Mouse (Mus musculus) frontal cortex, postnatal 10 days (tissue): ENCODE measurements at regions not wholly inside any gene's neighbourhood (a gene's known extent, or its start where the extent isn't known, plus 50 kb on each side); places are given as distances from the start of the nearest gene placed in this dataset.

Experiments used
- DNase-seq, 2 experiments: peaks; one replicate each; pipeline ENCODE4 v3.0.0; 2022; ENCODE audit warnings: low spot score in 2 of 2, mixed read lengths in 1 of 2

GRCm38 (mm10) chr2:128301709-128302108 is 175.9 kb downstream of the Bcl2l11 start:
- no peak for DNase-seq

- no peak for DNase-seq
These were observed 178.3 kb downstream of the Bcl2l11 start for GRCm38 (mm10) chr2:128304063-128304712.

GRCm38 (mm10) chr2:128306693-128307092 is 180.9 kb downstream of the Bcl2l11 start:
- no peak for DNase-seq

GRCm38 (mm10) chr2:128309541-128310030 is 183.7 kb downstream of the Bcl2l11 start:
- DNase-seq = no peak

- peak; percentile 60 to 76 for DNase-seq
These were observed 184.2 kb downstream of the Bcl2l11 start for GRCm38 (mm10) chr2:128310081-128310480.

- peak in 1 of 2 experiments; percentile 53 for DNase-seq
These were observed 186.3 kb downstream of the Bcl2l11 start for GRCm38 (mm10) chr2:128312084-128312594.

GRCm38 (mm10) chr2:128312659-128313581 is 187.1 kb downstream of the Bcl2l11 start:
- DNase-seq = no peak

GRCm38 (mm10) chr2:128313582-128313918 is 187.7 kb downstream of the Bcl2l11 start:
- no peak for DNase-seq

GRCm38 (mm10) chr2:128313948-128314347 is 188.1 kb downstream of the Bcl2l11 start:
- DNase-seq = no peak

- DNase-seq = no peak
These were observed 190.7 kb downstream of the Bcl2l11 start for GRCm38 (mm10) chr2:128316516-128316915.

- no peak for DNase-seq
These were observed 192.4 kb downstream of the Bcl2l11 start for GRCm38 (mm10) chr2:128318266-128318665.

- DNase-seq = no peak
These were observed 193.1 kb downstream of the Bcl2l11 start for GRCm38 (mm10) chr2:128318956-128319355.

GRCm38 (mm10) chr2:128321475-128321874 is 195.6 kb downstream of the Bcl2l11 start:
- no peak for DNase-seq

GRCm38 (mm10) chr2:128324256-128325096 is 198.6 kb downstream of the Bcl2l11 start:
- DNase-seq = no peak

GRCm38 (mm10) chr2:128325097-128325421 is 199.2 kb downstream of the Bcl2l11 start:
- no peak for DNase-seq

- no peak for DNase-seq
These were observed 199.6 kb downstream of the Bcl2l11 start for GRCm38 (mm10) chr2:128325456-128325855.

- no peak for DNase-seq
These were observed 205.0 kb downstream of the Bcl2l11 start for GRCm38 (mm10) chr2:128330833-128331232.

GRCm38 (mm10) chr2:128331275-128331674 is 205.4 kb downstream of the Bcl2l11 start:
- DNase-seq = no peak

- DNase-seq = no peak
These were observed 205.8 kb downstream of the Bcl2l11 start for GRCm38 (mm10) chr2:128331681-128332080.

GRCm38 (mm10) chr2:128333401-128334142 is 207.7 kb downstream of the Bcl2l11 start:
- no peak for DNase-seq

- DNase-seq = no peak
These were observed 208.3 kb downstream of the Bcl2l11 start for GRCm38 (mm10) chr2:128334143-128334470.
